Mouse (Mus musculus) kidney, adult 2 months (tissue): ENCODE measurements around the gene Nop2.

Experiments used
- CTCF ChIP-seq: fragments of 200-500 bp; conservative IDR thresholded peaks from 2 replicates; pipeline ENCODE4 v1.5.1; 2011; ENCODE audit warnings: low read depth, mild to moderate bottlenecking, control low read depth, low read length, moderate library complexity, mixed read lengths; ENCODE audit not compliant: insufficient read depth, insufficient read length
- POLR2A ChIP-seq: fragments of 200-500 bp; IDR thresholded peaks from one replicate; pipeline ENCODE4 v1.6.1; 2011; ENCODE audit warnings: low read depth, low read length, control low read depth

DNA sequence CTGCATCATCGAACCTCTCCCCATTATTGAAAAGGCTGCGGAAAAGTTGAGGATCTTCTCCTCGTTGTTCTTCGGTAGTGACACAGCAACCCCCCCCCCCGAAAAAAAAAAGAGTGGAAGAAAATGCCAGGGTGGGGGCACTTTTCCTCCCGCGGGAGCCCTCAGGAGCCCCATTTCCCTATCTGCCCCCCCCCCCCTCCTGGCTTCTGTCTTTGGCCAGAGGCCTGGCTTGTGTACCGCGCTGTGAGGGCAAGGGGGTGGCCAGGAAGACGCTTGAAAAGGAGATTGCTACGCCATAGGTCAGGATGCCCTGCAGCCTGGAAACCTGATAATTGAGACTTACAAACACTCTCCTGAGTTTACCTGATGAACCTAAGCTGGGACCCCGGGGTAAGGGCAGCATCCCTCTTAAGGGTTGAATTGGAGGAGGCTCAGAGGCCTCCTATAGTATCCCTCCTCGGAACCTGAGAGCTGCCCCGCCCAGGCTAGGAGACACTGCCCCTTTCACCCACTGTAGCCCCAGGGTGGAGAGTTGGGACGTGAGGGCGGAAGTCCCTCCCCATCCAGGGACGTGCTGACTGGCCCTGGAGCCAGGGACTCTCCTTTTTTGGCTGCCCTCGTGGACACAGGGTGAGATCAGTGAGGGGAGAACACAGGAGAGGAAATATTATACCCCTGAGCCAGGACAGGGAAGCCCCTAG lies 34.5 kb downstream of the Nop2 start, which contains the start of gene Gapdh:
- TF ChIP-seq CTCF = no peak
- no peak for TF ChIP-seq POLR2A
